Mouse (Mus musculus): ENCODE results near the gene Atf7.

Gene Atf7

GRCm38 (mm10) chr15:102498322-102498721 is 126.9 kb downstream of the Atf7 start:
- no peak for DNase-seq

GRCm38 (mm10) chr15:102487664-102488063 is 137.6 kb downstream of the Atf7 start:
- DNase-seq, result no peak

GRCm38 (mm10) chr15:102485853-102486252 is 139.4 kb downstream of the Atf7 start:
- no peak for DNase-seq

GRCm38 (mm10) chr15:102483136-102483535 is 142.1 kb downstream of the Atf7 start:
- no peak for DNase-seq
